Mouse (Mus musculus) cortical plate, adult 2 months (tissue): Measurements from ENCODE around the gene Pcsk1.

Source experiments
- CTCF ChIP-seq: fragments of 200-500 bp; IDR thresholded peaks from 2 replicates; pipeline ENCODE4 v1.5.1; 2011; ENCODE audit warnings: mild to moderate bottlenecking, control low read depth, low read length; ENCODE audit not compliant: insufficient read depth; ENCODE audit errors: extremely low read depth
- POLR2A ChIP-seq: fragments of 200-500 bp; IDR thresholded peaks from 2 replicates; pipeline ENCODE4 v1.6.1; 2011; ENCODE audit warnings: mild to moderate bottlenecking, low read length, control low read depth; ENCODE audit not compliant: insufficient read depth; ENCODE audit errors: extremely low read depth

- TF ChIP-seq POLR2A (no peak), CTCF (no peak)
Observed at GRCm38 (mm10) chr13:75058818-75059217, 30.8 kb upstream of the Pcsk1 start.
